Mouse (Mus musculus) induced T-regulatory cell, adult 2 months (primary cell): Measurements from ENCODE around the gene Pglyrp3.
"Not testable (repeated sequence)": the region's sequence is repeated elsewhere in the genome, so short reads cannot be mapped to it uniquely, and the experiment has no call there.

Experiments used
- DNase-seq: peaks from one replicate; pipeline ENCODE4 v3.0.0-alpha.2; 2012; ENCODE audit warnings: low read depth

The Pglyrp3 gene

GRCm38 (mm10) chr3:92014283-92014682, at the start of gene Pglyrp3:
Gene Pglyrp3, plus strand, starts transcription at chr3:92014583.
- DNase-seq = no peak

GRCm38 (mm10) chr3:92011001-92011400, 3.4 kb upstream of the Pglyrp3 start:
- DNase-seq = no peak

- DNase-seq = not testable (repeated sequence)
These were observed 10.2 kb downstream of the Pglyrp3 start for GRCm38 (mm10) chr3:92024541-92024940.

- DNase-seq = no peak
These were observed 18.8 kb downstream of the Pglyrp3 start for GRCm38 (mm10) chr3:92033203-92033602.

- DNase-seq = no peak
These were observed 19.5 kb downstream of the Pglyrp3 start for GRCm38 (mm10) chr3:92033892-92034291.

- DNase-seq = peak; percentile 23
These were observed 36.1 kb downstream of the Pglyrp3 start for GRCm38 (mm10) chr3:92050382-92051054.

- DNase-seq = peak; percentile 11
These were observed 66.3 kb downstream of the Pglyrp3 start for GRCm38 (mm10) chr3:92080462-92081284.
